Mouse (Mus musculus): ENCODE data around the gene Cib4.

DNA sequence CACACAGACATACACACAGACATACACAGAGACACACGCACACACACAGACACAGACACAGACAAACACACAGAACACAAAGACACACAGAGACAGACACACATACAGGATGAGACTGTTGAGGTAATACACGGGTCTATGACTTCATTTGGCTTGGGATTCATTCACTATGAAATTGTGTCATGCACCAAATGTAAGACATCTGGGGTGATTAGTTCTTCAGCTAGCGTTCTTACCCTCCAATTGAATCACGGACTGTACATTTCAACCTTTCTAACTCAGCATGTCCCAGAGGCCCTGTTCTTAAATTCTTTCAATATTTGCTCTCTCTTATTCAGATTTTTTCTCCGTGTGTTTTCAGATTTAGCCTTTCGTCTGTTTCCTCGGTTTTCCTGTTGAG, 51.0 kb downstream of the Cib4 start:
- TF ChIP-seq CTCF (IDR thresholded peaks at IDR 0.05; ENCODE audit: insufficient read depth, low read depth, low read length): no peak
- no peak for TF ChIP-seq POLR2A (IDR thresholded peaks at IDR 0.05; ENCODE audit: insufficient read depth, low read depth, low read length)

All from olfactory bulb, adult 2 months (tissue).